Mouse (Mus musculus) limb, embryonic 14.5 days (tissue): ENCODE measurements around the gene Slc15a3. TPM values are rescaled to one million over a fixed set of nuclear protein-coding genes. Genes with fewer than 3 reads are reported as not detected.

Source experiments
- ATAC-seq: fragments of 200-750 bp; cut with Nextera tagmentation; 2 replicates; pipeline ENCODE4 v1.8.0; 2017; ENCODE audit warnings: low read depth, moderate number of reproducible peaks, moderate TSS enrichment; ENCODE audit not compliant: low FRiP score
- DNase-seq: peaks from one replicate; pipeline ENCODE4 v3.0.0-alpha.2; 2015; ENCODE audit warnings: low spot score
- H3K27ac ChIP-seq: fragments of 300-500 bp; sonication (generic); replicated peaks from 2 replicates; pipeline ENCODE4 v1.5.1; 2014; ENCODE audit warnings: low read depth, mild to moderate bottlenecking, low read length, moderate library complexity, mixed read lengths
- H3K27me3 ChIP-seq: fragments of 300-500 bp; sonication (generic); 2 replicates; pipeline ENCODE4 v1.6.1; 2014; ENCODE audit warnings: low read length, mixed read lengths; ENCODE audit not compliant: control insufficient read depth, insufficient read depth
- H3K36me3 ChIP-seq: fragments of 300-500 bp; sonication (generic); 2 replicates; pipeline ENCODE4 v1.6.1; 2014; ENCODE audit warnings: mild to moderate bottlenecking, low read length, moderate library complexity, mixed read lengths; ENCODE audit not compliant: control insufficient read depth, insufficient read depth
- H3K4me1 ChIP-seq: fragments of 300-500 bp; sonication (generic); 2 replicates; pipeline ENCODE4 v1.6.1; 2014; ENCODE audit warnings: antibody characterized with exemption, low read length, mixed read lengths; ENCODE audit not compliant: control insufficient read depth, insufficient read depth
- H3K4me2 ChIP-seq: fragments of 300-500 bp; sonication (generic); replicated peaks from 2 replicates; pipeline ENCODE4 v1.6.1; 2014; ENCODE audit warnings: low read depth, mild to moderate bottlenecking, low read length, moderate library complexity; ENCODE audit not compliant: severe bottlenecking
- H3K4me3 ChIP-seq: fragments of 300-500 bp; sonication (generic); replicated peaks from 2 replicates; pipeline ENCODE4 v1.5.1; 2014; ENCODE audit warnings: low read length
- H3K9ac ChIP-seq: fragments of 300-500 bp; sonication (generic); 2 replicates; pipeline ENCODE4 v1.6.1; 2014; ENCODE audit warnings: mild to moderate bottlenecking, low read depth, low read length, moderate library complexity; ENCODE audit not compliant: severe bottlenecking
- H3K9me3 ChIP-seq: fragments of 300-500 bp; sonication (generic); 2 replicates; pipeline ENCODE4 v1.6.1; 2016; ENCODE audit warnings: low read length; ENCODE audit not compliant: control insufficient read depth
- POLR2A ChIP-seq: fragments of 200-500 bp; IDR thresholded peaks from 2 replicates; pipeline ENCODE4 v1.8.0; 2012; ENCODE audit warnings: inconsistent platforms, mild to moderate bottlenecking, moderate library complexity, borderline replicate concordance; ENCODE audit not compliant: insufficient read depth, insufficient read length; ENCODE audit errors: extremely low read depth
- WGBS: fragments of 180-500 bp; shearing (Covaris S2); extraction: QIAGEN DNeasy Blood & Tissue Kit; methylation state at CpG from one replicate; pipeline ENCODE4 v1.1.7; 2014; 5-methylcytosine and 5-hydroxymethylcytosine counted together
- polyA plus RNA-seq, 2 experiments: library from polyadenylated mRNA; depleted of rRNA in 1 of 2; stranded (reverse) in 1 of 2; unstranded in 1 of 2; fragments of >200 nt; fragmentation: Nextera tagmentation in 1 of 2; extraction: Ambion mirVana in 1 of 2; gene quantifications; 2 replicates each; pipeline versions ENCODE4 v1.2.1 to v1.2.3; 2012 to 2014

Gene Slc15a3
- polyA plus RNA-seq, 2 experiments = 1.7 to 2.1 TPM

GRCm38 (mm10) chr19:10901046-10901445 lies 61.5 kb downstream of the Slc15a3 start:
- H3K27ac ChIP-seq = no peak overlapping the region
- no peak overlapping the region for H3K4me3 ChIP-seq
- H3K27me3 ChIP-seq = no peaks in the 10 kb centered on the region
- no peaks in the 10 kb centered on the region for H3K9me3 ChIP-seq
- H3K36me3 ChIP-seq = peaks cover 81% of the 10 kb centered on the region
- H3K9ac ChIP-seq = no peak overlapping the region
- TF ChIP-seq POLR2A = no peak
- no peak for ATAC-seq
- H3K4me2 ChIP-seq = no peak overlapping the region
- WGBS = 96% methylated on average over 5 of the region's 5 CpGs
- no peak for DNase-seq
- peaks cover 5% of the 10 kb centered on the region; the same call in 1 of the 2 replicates for H3K4me1 ChIP-seq

GRCm38 (mm10) chr19:10904512-10904911 lies 65.0 kb downstream of the Slc15a3 start:
- Histone ChIP-seq H3K9me3 (no peaks in the 10 kb centered on the region), H3K36me3 (peaks cover 85% of the 10 kb centered on the region), H3K4me2 (no peak overlapping the region), H3K27me3 (no peaks in the 10 kb centered on the region), H3K27ac (0 out of 2 replicates have a peak overlapping the region, but pooled peaks have one; percentile 33), H3K4me1 (peaks cover under 1% of the 10 kb centered on the region; the same call in 1 of the 2 replicates), H3K4me3 (no peak overlapping the region), H3K9ac (no peak overlapping the region)
- WGBS = 87% methylated on average over 5 of the region's 5 CpGs
- ATAC-seq (no peak), DNase-seq (no peak)
- TF ChIP-seq POLR2A = no peak

- no peak overlapping the region for H3K9ac ChIP-seq
- H3K9me3 ChIP-seq = no peaks in the 10 kb centered on the region
- H3K4me3 ChIP-seq = no peak overlapping the region
- 0 out of 2 replicates have a peak overlapping the region, but pooled peaks have one; percentile 1 for H3K4me2 ChIP-seq
- peaks cover 5% of the 10 kb centered on the region for H3K4me1 ChIP-seq
- H3K27me3 ChIP-seq = no peaks in the 10 kb centered on the region
- WGBS = 53% methylated on average over 7 of the region's 7 CpGs
- peak; percentile 28 for DNase-seq
- 0 out of 2 replicates have a peak overlapping the region, but pooled peaks have one; percentile 33 for H3K27ac ChIP-seq
- H3K36me3 ChIP-seq = peaks cover 79% of the 10 kb centered on the region
- peak; percentile 64 for ATAC-seq
- TF ChIP-seq POLR2A = no peak
Measured at GRCm38 (mm10) chr19:10904927-10905727, 65.6 kb downstream of the Slc15a3 start.

- no peak for TF ChIP-seq POLR2A
- no peak for ATAC-seq
- Histone ChIP-seq H3K27ac (no peak overlapping the region; the same call in 1 of the 2 replicates), H3K4me3 (no peak overlapping the region), H3K4me1 (peaks cover 7% of the 10 kb centered on the region), H3K27me3 (no peaks in the 10 kb centered on the region), H3K9me3 (no peaks in the 10 kb centered on the region), H3K9ac (no peak overlapping the region), H3K36me3 (peaks cover 73% of the 10 kb centered on the region), H3K4me2 (0 out of 2 replicates have a peak overlapping the region, but pooled peaks have one; percentile 1)
- DNase-seq = no peak
- 76% methylated on average over 5 of the region's 5 CpGs for WGBS
Measured at GRCm38 (mm10) chr19:10905728-10906000, 66.1 kb downstream of the Slc15a3 start.

- Histone ChIP-seq H3K9me3 (no peaks in the 10 kb centered on the region), H3K4me1 (peaks cover 7% of the 10 kb centered on the region), H3K27ac (no peak overlapping the region), H3K27me3 (no peaks in the 10 kb centered on the region), H3K4me2 (no peak overlapping the region), H3K36me3 (peaks cover 51% of the 10 kb centered on the region), H3K9ac (no peak overlapping the region), H3K4me3 (no peak overlapping the region)
- ATAC-seq (no peak), DNase-seq (peak; percentile 43)
- WGBS = 61% methylated on average over 3 of the region's 3 CpGs
- TF ChIP-seq POLR2A = no peak
Measured at GRCm38 (mm10) chr19:10907891-10908290, 68.4 kb downstream of the Slc15a3 start.

Other genes with a start within 250 kb of the Slc15a3 start
- gene Ddb1, start 234.4 kb upstream of the Slc15a3 start, polyA plus RNA-seq (2012; rRNA removed) = 346 and 349 TPM in 2 replicates
- gene Ddb1, start 234.4 kb upstream of the Slc15a3 start, polyA plus RNA-seq (2014; fragmentation: Nextera tagmentation; extraction: Ambion mirVana) = 358 and 386 TPM in 2 replicates
- 24.1 and 25.5 TPM in 2 replicates for gene Tkfc, start 234.1 kb upstream of the Slc15a3 start, polyA plus RNA-seq (2012; rRNA removed)
- 14.6 and 15.4 TPM in 2 replicates for gene Tkfc, start 234.1 kb upstream of the Slc15a3 start, polyA plus RNA-seq (2014; fragmentation: Nextera tagmentation; extraction: Ambion mirVana)
- 7.0 and 10.2 TPM in 2 replicates for gene Vwce, start 205.5 kb upstream of the Slc15a3 start, polyA plus RNA-seq (2012; rRNA removed)
- gene Vwce, start 205.5 kb upstream of the Slc15a3 start, polyA plus RNA-seq (2014; fragmentation: Nextera tagmentation; extraction: Ambion mirVana) = 3.2 TPM in 2 replicates
- gene Pga5, start 161.7 kb upstream of the Slc15a3 start, polyA plus RNA-seq (2012; rRNA removed) = 0.12 and 0.23 TPM in 2 replicates
- not detected in 2 replicates for gene Pga5, start 161.7 kb upstream of the Slc15a3 start, polyA plus RNA-seq (2014; fragmentation: Nextera tagmentation; extraction: Ambion mirVana)
- gene Vps37c, start 151.0 kb upstream of the Slc15a3 start, polyA plus RNA-seq (2012; rRNA removed) = 30.2 and 37.4 TPM in 2 replicates
- 37.6 and 42.6 TPM in 2 replicates for gene Vps37c, start 151.0 kb upstream of the Slc15a3 start, polyA plus RNA-seq (2014; fragmentation: Nextera tagmentation; extraction: Ambion mirVana)
- gene Cd5, start 100.7 kb upstream of the Slc15a3 start, polyA plus RNA-seq (2012; rRNA removed) = 0.16 and 0.28 TPM in 2 replicates
- gene Cd5, start 100.7 kb upstream of the Slc15a3 start, polyA plus RNA-seq (2014; fragmentation: Nextera tagmentation; extraction: Ambion mirVana) = 0.23 and 0.51 TPM in 2 replicates
- 0.04 and 0.10 TPM in 2 replicates for gene Cd6, start 9.7 kb upstream of the Slc15a3 start, polyA plus RNA-seq (2012; rRNA removed)
- gene Cd6, start 9.7 kb upstream of the Slc15a3 start, polyA plus RNA-seq (2014; fragmentation: Nextera tagmentation; extraction: Ambion mirVana) = 0.29 TPM in 1 of 2 replicates, not detected in the other
- 150 and 211 TPM in 2 replicates for gene Tmem132a, start 30.2 kb downstream of the Slc15a3 start, polyA plus RNA-seq (2012; rRNA removed)
- 67.8 and 76.2 TPM in 2 replicates for gene Tmem132a, start 30.2 kb downstream of the Slc15a3 start, polyA plus RNA-seq (2014; fragmentation: Nextera tagmentation; extraction: Ambion mirVana)
- 106 and 124 TPM in 2 replicates for gene Tmem109, start 42.3 kb downstream of the Slc15a3 start, polyA plus RNA-seq (2012; rRNA removed)
- gene Tmem109, start 42.3 kb downstream of the Slc15a3 start, polyA plus RNA-seq (2014; fragmentation: Nextera tagmentation; extraction: Ambion mirVana) = 126 and 128 TPM in 2 replicates
- 360 and 433 TPM in 2 replicates for gene Prpf19, start 55.5 kb downstream of the Slc15a3 start, polyA plus RNA-seq (2012; rRNA removed)
- 39.7 and 43.6 TPM in 2 replicates for gene Prpf19, start 55.5 kb downstream of the Slc15a3 start, polyA plus RNA-seq (2014; fragmentation: Nextera tagmentation; extraction: Ambion mirVana)
- 0.04 TPM in 1 of 2 replicates, not detected in the other for gene Zp1, start 80.9 kb downstream of the Slc15a3 start, polyA plus RNA-seq (2012; rRNA removed)
- not detected in 2 replicates for gene Zp1, start 80.9 kb downstream of the Slc15a3 start, polyA plus RNA-seq (2014; fragmentation: Nextera tagmentation; extraction: Ambion mirVana)
- 0.15 and 0.33 TPM in 2 replicates for gene Ptgdr2, start 97.4 kb downstream of the Slc15a3 start, polyA plus RNA-seq (2012; rRNA removed)
- 0.07 TPM in 2 replicates for gene Ptgdr2, start 97.4 kb downstream of the Slc15a3 start, polyA plus RNA-seq (2014; fragmentation: Nextera tagmentation; extraction: Ambion mirVana)
- gene Ccdc86, start 109.5 kb downstream of the Slc15a3 start, polyA plus RNA-seq (2012; rRNA removed) = 10.3 and 11.2 TPM in 2 replicates
- 22.4 and 23.8 TPM in 2 replicates for gene Ccdc86, start 109.5 kb downstream of the Slc15a3 start, polyA plus RNA-seq (2014; fragmentation: Nextera tagmentation; extraction: Ambion mirVana)
- 0.08 and 0.27 TPM in 2 replicates for gene Ms4a10, start 134.9 kb downstream of the Slc15a3 start, polyA plus RNA-seq (2012; rRNA removed)
- gene Ms4a10, start 134.9 kb downstream of the Slc15a3 start, polyA plus RNA-seq (2014; fragmentation: Nextera tagmentation; extraction: Ambion mirVana) = 0.57 TPM in 1 of 2 replicates, not detected in the other
- gene Ms4a15, start 153.5 kb downstream of the Slc15a3 start, polyA plus RNA-seq (2012; rRNA removed) = not detected in 2 replicates
- gene Ms4a15, start 153.5 kb downstream of the Slc15a3 start, polyA plus RNA-seq (2014; fragmentation: Nextera tagmentation; extraction: Ambion mirVana) = not detected in 2 replicates
- gene Ms4a18, start 178.3 kb downstream of the Slc15a3 start, polyA plus RNA-seq (2012; rRNA removed) = 0.05 TPM in 1 of 2 replicates, not detected in the other
- gene Ms4a18, start 178.3 kb downstream of the Slc15a3 start, polyA plus RNA-seq (2014; fragmentation: Nextera tagmentation; extraction: Ambion mirVana) = not detected in 2 replicates
- gene Ms4a8a, start 241.4 kb downstream of the Slc15a3 start, polyA plus RNA-seq (2012; rRNA removed) = 0.06 TPM in 1 of 2 replicates, not detected in the other
- not detected in 2 replicates for gene Ms4a8a, start 241.4 kb downstream of the Slc15a3 start, polyA plus RNA-seq (2014; fragmentation: Nextera tagmentation; extraction: Ambion mirVana)